Mouse (Mus musculus): ENCODE measurements at regions not wholly inside any gene's neighbourhood (a gene's known extent, or its start where the extent isn't known, plus 50 kb on each side); places are given as distances from the start of the nearest gene placed in this dataset.
A peak's percentile ranks its signal among the peaks of the same experiment; 100 is the strongest.

DNA sequence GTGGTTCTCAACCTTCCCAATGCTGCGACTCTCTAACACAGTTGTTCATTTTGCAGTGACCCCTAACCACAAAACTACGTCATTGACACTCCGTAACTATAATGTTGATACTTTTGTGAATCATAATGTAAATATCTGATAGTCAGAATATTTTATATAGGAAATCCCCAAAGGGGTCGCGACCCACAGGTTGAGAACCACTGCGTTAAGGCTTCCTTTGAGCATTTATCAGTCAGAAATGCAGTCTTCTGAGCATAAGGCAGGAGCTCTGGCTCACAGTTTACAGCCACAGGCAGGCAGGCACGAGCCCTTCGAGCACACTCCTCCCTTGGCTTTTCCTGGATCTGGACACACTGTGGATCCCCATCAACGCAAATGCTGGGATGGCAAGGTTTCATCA, 57.0 kb downstream of the Nxnl2 start:
- no peak for DNase-seq

DNA sequence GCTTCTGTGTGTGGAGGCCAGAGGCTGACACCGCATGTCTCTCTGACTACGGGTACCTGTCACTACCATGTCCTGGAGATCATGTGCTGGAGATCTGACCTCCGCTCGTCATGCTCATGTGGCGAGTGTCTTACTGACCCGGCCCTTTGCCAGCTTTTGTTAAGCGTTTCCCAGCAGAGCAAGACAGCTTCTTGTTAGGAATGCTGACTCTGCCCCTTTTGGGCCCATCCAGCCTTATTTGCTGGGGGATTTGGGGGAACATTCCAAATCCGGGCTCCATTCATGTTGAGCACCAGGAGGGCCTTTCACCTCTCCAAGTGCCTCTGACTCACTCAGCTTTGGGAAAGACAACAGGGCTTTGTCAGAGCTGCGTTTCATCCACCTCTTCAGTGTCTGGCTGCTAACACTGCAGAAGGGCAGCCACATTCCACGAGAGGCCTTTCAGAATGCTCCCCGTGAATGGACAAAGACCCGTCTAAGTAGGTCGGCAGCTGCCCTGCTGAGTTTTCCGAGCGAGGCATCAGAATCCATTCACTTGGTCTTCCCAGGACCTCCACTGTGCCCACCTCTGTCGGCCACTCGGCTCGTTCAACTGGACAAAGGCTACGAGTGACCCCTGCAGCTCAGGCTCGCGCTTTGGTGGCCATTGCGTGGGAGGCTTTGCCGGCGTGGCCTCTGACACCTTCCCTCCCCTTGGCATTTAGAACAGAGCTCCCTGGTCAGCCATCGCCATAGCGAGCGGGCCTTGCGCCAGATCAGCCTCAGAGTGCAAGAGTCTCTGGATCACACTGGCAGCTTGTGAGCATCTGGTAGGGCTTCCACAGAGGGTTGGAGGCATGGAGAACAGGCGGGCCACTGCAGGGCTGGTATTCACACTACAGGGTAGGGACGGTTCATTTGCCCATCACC, 58.3 kb downstream of the Nxnl2 start:
- DNase-seq, result peak; percentile 21 to 49

DNA sequence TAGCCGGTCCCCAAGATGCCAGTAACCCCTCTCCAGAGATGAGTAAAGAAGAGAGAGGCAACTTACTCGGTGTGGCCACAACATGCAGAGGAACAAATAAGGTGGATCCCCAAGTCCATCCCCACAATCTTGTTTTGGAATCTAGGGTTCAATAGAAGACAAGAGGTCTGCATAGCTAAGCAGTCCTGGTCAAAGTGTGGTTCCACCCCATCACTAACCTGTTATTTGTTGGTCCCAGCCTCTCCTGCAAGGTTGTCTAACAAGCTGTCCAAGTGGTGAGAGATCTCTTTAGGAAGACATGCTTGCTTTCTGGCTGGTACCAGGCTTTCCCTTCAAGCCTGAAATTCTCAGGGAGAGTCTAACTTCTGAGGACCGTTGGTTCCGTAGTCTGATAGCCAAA, 59.0 kb downstream of the Nxnl2 start:
- no peak for DNase-seq

DNA sequence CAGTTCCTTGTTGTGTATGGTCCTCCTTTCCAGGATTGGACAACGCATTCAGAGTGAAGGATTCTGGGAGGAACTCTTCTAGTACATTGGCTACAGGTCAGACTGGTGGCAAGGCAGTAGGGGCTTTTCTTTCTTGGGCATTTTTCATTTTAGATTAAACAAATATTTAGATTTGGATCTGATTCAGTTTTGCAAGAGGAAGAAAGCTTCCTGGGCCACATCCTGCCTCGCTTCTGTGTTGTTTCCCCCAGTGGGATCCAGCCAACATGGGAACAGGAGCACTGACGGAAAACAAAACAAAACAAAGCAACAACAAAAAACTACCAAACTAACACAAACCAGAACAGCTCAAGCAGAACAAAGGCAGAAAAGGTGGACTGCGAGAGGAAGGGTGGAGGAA, 60.8 kb downstream of the Nxnl2 start:
- no peak for DNase-seq

GRCm38 (mm10) chr13:51247378-51247777, 76.6 kb downstream of the Nxnl2 start:
- DNase-seq, result no peak

- no peak for DNase-seq
Measured at GRCm38 (mm10) chr13:51253371-51253770, 82.5 kb downstream of the Nxnl2 start.

DNA sequence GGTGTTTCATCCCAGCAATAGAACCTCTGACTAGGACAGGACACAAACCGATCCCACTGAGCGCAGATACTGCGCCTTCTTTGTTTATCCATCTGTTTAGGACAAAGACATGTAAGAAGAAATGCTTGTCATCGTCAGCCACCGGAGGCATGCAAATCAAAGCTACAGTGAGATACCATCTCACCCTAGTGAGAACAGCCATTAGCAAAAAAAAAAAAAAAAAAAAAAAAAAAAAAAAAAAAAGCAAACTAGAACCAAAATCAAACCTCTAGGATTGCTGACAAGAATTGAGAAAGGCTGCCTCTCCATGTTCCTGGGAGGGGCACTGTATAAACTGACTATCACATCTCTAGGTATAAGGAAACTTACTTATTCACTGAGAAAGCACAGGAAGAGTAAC, 84.9 kb downstream of the Nxnl2 start:
- DNase-seq, result no peak

DNA sequence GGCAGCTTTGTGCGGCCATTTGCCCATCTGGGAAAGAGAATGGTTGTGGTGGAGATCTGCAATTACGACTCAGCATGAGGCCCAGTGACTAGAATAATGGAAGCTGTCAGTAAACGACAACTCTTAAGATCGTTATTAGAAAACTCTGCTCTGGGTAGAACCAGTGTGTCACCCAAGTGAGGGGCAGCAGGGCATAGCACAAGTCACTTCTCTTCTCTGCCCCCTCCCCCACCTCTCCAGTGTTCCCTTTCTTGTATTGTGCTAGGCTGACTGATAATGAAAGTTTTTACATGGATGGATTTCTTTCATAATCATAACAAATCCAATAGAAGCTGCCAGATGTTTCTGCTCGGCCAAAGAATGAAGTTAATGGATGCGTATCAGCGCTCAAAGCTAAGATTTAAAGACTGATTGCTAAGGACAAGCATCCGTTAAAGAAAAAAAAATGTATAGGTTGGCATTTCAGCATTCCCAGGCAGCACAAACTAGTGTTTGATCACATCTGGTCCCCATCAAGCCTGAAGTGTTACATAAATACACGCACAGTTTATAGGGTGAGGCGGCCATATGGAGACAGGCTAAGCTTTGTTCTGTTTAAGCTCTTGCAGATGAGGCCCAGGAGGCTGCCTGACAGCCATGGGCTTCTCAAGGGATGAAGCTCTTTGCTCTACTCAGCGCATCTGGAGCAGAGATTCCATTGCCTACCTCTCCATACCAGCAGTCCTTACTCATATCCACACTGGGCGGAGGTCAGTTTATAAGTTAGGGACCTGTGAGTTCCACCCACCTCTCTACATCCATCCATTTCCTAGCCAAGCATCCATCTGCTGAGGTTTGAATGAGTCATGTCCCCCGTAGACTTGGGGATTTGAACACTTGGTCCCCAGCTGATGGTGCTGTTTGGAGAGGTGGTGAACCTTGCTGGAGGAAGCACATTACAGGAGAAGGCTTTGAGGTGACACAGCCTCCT, 88.2 kb downstream of the Nxnl2 start:
- DNase-seq, result no peak

DNA sequence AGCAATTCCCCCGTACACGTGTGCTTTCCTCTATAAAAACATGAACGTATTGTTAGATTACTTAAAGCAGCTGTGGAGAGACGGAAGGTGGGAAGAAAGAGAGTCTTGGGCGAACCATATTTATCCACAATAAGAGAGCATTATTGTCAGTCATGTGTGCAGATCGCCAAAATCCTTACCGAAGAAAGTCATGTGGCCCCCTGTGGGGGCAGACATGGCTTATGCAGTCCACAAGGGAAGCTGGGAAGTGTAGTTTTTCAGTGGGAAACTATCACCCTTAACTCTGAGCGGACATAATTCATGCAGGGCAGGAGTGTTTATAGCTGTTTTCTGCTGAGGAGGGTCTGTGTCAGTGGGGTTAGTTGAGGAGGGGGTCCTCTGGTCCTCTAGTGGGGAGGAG, 90.8 kb downstream of the Nxnl2 start:
- DNase-seq, result peak in 1 of 2 experiments; percentile 8

GRCm38 (mm10) chr13:51272786-51273185, 102.0 kb downstream of the Nxnl2 start:
- DNase-seq, result no peak

GRCm38 (mm10) chr13:51274639-51275038, 103.8 kb downstream of the Nxnl2 start:
- no peak for DNase-seq

DNA sequence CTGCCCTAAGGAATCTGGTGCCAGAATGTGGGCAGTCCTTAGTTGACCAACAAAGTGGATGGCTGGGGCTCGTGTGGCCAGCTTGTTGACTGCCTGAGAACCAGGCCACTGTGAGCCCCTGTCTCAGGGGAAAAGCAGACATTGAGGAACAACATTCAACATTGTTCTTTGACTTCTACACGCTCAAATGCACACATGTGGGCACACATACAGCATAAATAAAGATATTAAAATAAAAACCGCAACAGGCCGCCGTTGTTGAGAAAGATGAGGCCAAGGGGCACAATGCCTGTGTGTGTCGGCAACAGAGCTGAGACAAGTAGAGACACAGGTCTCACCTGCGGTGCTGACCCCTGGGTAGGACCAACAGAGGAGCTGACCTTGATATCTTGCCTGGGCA, 105.8 kb downstream of the Nxnl2 start:
- no peak for DNase-seq

GRCm38 (mm10) chr13:51277515-51277914, 106.7 kb downstream of the Nxnl2 start:
- DNase-seq, result no peak

- DNase-seq, result no peak
Measured at GRCm38 (mm10) chr13:51279642-51280387, 109.0 kb downstream of the Nxnl2 start.

- DNase-seq, result no peak
Measured at GRCm38 (mm10) chr13:51280388-51280753, 109.5 kb downstream of the Nxnl2 start.

DNA sequence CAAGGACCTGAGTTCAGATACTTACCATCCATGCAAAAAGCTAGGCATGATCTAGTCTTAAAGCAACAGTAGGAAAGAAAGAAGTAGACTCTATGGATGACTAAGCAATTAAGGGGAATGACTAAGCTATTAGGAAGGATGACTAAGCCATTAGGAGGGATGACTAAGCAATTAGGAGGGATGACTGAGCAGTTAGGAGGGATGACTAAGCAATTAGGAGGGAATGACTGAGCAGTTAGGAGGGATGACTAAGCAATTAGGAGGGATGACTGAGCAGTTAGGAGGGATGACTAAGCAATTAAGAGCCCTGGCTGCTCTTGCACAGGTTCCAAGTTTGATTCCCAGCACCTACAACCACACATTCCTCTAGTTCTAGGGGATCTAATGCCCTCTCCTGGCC, 113.9 kb downstream of the Nxnl2 start:
- no peak for DNase-seq

- no peak for DNase-seq
Measured at GRCm38 (mm10) chr13:51289442-51289841, 118.6 kb downstream of the Nxnl2 start.

DNA sequence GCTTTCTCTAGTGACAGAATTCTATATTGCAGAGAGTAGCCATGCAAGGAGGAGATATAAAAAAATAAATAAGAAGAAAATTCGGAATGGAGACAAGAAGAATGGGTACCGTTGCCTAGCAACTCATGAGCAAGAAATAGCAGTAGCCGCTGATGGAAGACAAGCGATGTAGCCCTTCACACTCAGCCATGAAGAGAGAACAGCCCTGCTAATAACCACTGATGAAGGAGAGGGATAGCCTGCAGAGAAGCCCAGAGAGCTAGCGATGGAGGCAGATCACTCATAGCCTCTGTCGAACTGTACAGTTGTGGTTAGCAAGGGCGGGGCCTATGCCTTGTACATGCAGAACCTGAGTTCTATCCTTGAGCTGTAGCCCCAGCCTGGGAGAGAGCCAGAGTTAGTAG, 118.4 kb upstream of the S1pr3 start:
- no peak for DNase-seq

- DNase-seq, result no peak
Measured at GRCm38 (mm10) chr13:51290926-51291325, 117.5 kb upstream of the S1pr3 start.

DNA sequence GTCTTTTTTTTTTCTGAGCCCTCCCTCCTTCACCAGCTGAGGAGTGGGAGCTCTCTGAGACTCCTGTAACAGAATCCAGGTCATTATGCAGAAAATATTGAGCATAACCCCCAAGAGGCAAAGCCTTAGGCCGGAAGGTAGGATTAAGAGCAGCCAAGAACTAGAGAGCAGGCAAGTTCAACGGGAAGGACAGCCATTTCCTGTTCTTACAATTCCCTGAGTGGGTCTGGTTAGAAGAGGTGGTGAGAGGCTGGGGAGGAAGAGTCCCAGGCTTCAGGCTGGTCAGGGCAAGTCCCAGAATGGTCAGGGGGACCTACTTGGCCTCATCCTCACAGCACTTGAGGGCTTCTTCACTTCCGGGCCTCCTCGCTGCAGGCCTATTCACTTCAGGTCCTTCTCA, 115.4 kb upstream of the S1pr3 start:
- no peak for DNase-seq

- no peak for DNase-seq
Measured at GRCm38 (mm10) chr13:51295872-51296271, 112.6 kb upstream of the S1pr3 start.

DNA sequence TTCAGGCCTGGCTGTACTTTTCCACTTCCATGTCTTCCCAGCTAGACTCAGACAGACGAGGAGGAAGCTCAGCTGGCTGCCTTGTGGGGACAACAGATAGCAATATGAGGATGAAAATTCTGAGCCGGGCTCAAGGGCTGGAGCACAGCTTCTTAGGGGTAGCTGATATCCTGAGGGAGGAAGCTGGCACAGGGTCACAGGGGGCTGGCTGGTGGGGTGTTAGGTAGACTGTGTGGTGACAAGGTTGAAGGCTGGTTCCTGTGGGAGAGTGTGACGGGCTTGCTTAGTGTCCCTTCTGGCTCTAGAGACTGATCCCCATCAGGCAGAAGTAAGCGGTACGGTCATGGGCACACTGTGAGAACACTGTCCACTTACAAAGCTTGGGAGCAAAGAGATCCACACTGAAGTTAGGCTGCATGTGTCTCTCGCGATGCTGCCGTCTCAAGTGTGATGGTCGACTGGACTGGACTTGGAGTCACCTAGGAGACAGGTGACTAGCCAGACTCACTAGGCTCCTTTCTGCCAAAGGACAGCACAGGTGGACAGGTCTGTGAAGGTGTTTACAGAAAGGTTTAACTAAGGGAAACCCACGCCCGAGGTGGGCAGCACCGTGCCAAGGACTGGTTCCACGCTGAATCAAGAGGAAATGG, 111.1 kb upstream of the S1pr3 start:
- no peak for DNase-seq

Measured in cerebellum, postnatal 25 days (tissue).